19 mouse cellular contexts compared by ENCODE assay signal in the genomic region with DNA sequence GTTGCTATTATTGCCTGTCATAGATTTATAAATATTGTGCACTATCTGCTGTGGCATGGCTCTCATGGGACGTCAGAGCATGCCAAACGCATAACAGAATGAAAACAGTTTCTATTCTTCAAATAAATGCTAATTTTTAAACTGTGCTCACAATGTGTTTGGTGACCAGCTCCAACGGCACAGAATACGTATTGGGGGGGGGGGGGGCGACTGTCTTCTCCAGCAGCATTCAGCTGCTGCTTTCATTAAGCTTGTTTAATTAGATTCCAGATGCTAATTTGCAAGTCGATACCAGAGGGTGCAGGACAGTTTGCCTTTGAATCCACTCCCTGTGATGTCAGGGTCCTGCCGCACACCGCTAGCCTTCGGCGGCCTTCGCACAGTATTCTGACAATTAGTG. TPM values are rescaled to one million over a fixed set of nuclear protein-coding genes. Genes with fewer than 3 reads are reported as not detected.
DNase-seq lines count a peak whose midpoint lies in the region; ATAC-seq and TF ChIP-seq lines count a peak whose summit lies in the region.
"Had no signal": no experiment of that assay in that cellular context is flagged by ENCODE, and none has a peak within 500 bp of the region (broad histone marks: within the 10 kb centered on the region; RNA-seq: fewer than 3 reads in every experiment).

No protein-coding gene starts in this region.

- no peak for TF ChIP-seq POLR2A in kidney, adult 2 months (IDR thresholded peaks at IDR 0.05; ENCODE audit: low read depth, low read length)

- peaks cover 4% of the 10 kb centered on the region for H3K4me1 ChIP-seq in hindbrain, embryonic 10.5 days (replicated peaks)
- no peaks in the 10 kb centered on the region; the same call in 1 of the 2 replicates for H3K4me1 ChIP-seq in hindbrain, postnatal 0 days (ENCODE audit: insufficient read depth, low read length)
- H3K4me1 ChIP-seq in forebrain, embryonic 10.5 days, result peaks cover 20% of the 10 kb centered on the region
- H3K4me1 ChIP-seq in hindbrain, embryonic 12.5 days, result peaks cover 23% of the 10 kb centered on the region
- peaks cover 24% of the 10 kb centered on the region for H3K4me1 ChIP-seq in midbrain, embryonic 16.5 days (ENCODE audit: control insufficient read depth, insufficient read depth, low read length)
- peaks cover 8% of the 10 kb centered on the region for H3K4me1 ChIP-seq in kidney, adult 2 months (ENCODE audit: control insufficient read depth, insufficient read depth, low read length)
- H3K4me1 ChIP-seq: embryonic facial prominence, embryonic 10.5 days; limb, embryonic 15.5 days had no signal

- H3K9me3 ChIP-seq in hindbrain, embryonic 10.5 days, result no peaks in the 10 kb centered on the region
- no peaks in the 10 kb centered on the region for H3K9me3 ChIP-seq in hindbrain, postnatal 0 days (ENCODE audit: low read length)
- H3K9me3 ChIP-seq in forebrain, embryonic 10.5 days, result no peaks in the 10 kb centered on the region
- H3K9me3 ChIP-seq in hindbrain, embryonic 12.5 days (replicated peaks), result no peaks in the 10 kb centered on the region
- H3K9me3 ChIP-seq in midbrain, embryonic 16.5 days (replicated peaks; ENCODE audit: control insufficient read depth, low read length, poor library complexity, severe bottlenecking), result no peaks in the 10 kb centered on the region
- H3K9me3 ChIP-seq: embryonic facial prominence, embryonic 10.5 days; limb, embryonic 15.5 days had no signal

- WGBS in hindbrain, embryonic 10.5 days, result 75% methylated on average over 11 of the region's 11 CpGs
- WGBS in hindbrain, postnatal 0 days, result 38% methylated on average over 11 of the region's 11 CpGs
- WGBS in forebrain, embryonic 10.5 days, result 83% methylated on average over 11 of the region's 11 CpGs
- WGBS in hindbrain, embryonic 12.5 days, result 51% methylated on average over 11 of the region's 11 CpGs
- WGBS in midbrain, embryonic 16.5 days, result 25% methylated on average over 11 of the region's 11 CpGs
- WGBS in kidney, adult 2 months, result 80% methylated on average over 11 of the region's 11 CpGs

- H3K27me3 ChIP-seq in hindbrain, embryonic 10.5 days (ENCODE audit: insufficient read depth, poor library complexity, severe bottlenecking), result no peaks in the 10 kb centered on the region
- no peaks in the 10 kb centered on the region for H3K27me3 ChIP-seq in hindbrain, postnatal 0 days (ENCODE audit: insufficient read depth, low read length)
- H3K27me3 ChIP-seq in forebrain, embryonic 10.5 days (ENCODE audit: poor library complexity, severe bottlenecking), result no peaks in the 10 kb centered on the region
- no peaks in the 10 kb centered on the region for H3K27me3 ChIP-seq in hindbrain, embryonic 12.5 days
- H3K27me3 ChIP-seq in midbrain, embryonic 16.5 days (ENCODE audit: control insufficient read depth, insufficient read depth, low read depth, low read length), result no peaks in the 10 kb centered on the region
- H3K27me3 ChIP-seq in kidney, adult 2 months (replicated peaks; ENCODE audit: control insufficient read depth, insufficient read depth, low read length), result no peaks in the 10 kb centered on the region
- H3K27me3 ChIP-seq: limb, embryonic 15.5 days; Patski had no signal

- no peak overlapping the region for H3K4me3 ChIP-seq in hindbrain, embryonic 10.5 days
- H3K4me3 ChIP-seq in hindbrain, postnatal 0 days (ENCODE audit: low read length), result no peak overlapping the region
- H3K4me3 ChIP-seq in forebrain, embryonic 10.5 days, result no peak overlapping the region
- no peak overlapping the region for H3K4me3 ChIP-seq in hindbrain, embryonic 12.5 days
- no peak overlapping the region for H3K4me3 ChIP-seq in midbrain, embryonic 16.5 days (ENCODE audit: low read depth, low read length)
- H3K4me3 ChIP-seq in kidney, adult 2 months (ENCODE audit: insufficient read depth, low read depth, low read length), result no peak overlapping the region
- H3K4me3 ChIP-seq: embryonic facial prominence, embryonic 10.5 days; erythroblast, embryonic 14.5 days; heart, adult 2 months; limb, embryonic 15.5 days had no signal

- TF ChIP-seq CTCF in hindbrain, postnatal 0 days (IDR thresholded peaks at IDR 0.05; ENCODE audit: low read depth), result no peak
- TF ChIP-seq CTCF in kidney, adult 2 months (conservative IDR thresholded peaks at IDR 0.05; ENCODE audit: insufficient read depth, insufficient read length, low read depth, low read length), result no peak

- H3K27ac ChIP-seq in hindbrain, embryonic 10.5 days, result peak overlapping the region; percentile 20; the same call in 1 of the 2 replicates
- H3K27ac ChIP-seq in hindbrain, postnatal 0 days, result no peak overlapping the region
- H3K27ac ChIP-seq in forebrain, embryonic 10.5 days, result peak overlapping the region; percentile 35; the same call in 1 of the 2 replicates
- H3K27ac ChIP-seq in hindbrain, embryonic 12.5 days, result peak overlapping the region; percentile 56; the same call in 1 of the 2 replicates
- peak overlapping the region; percentile 69 for H3K27ac ChIP-seq in midbrain, embryonic 16.5 days (ENCODE audit: low read length)
- no peak overlapping the region for H3K27ac ChIP-seq in kidney, adult 2 months (ENCODE audit: insufficient read depth, low read depth, low read length)
- H3K27ac ChIP-seq: embryonic facial prominence, embryonic 10.5 days; heart, adult 2 months; kidney, postnatal 0 days; limb, embryonic 15.5 days had no signal

- H3K36me3 ChIP-seq in hindbrain, embryonic 10.5 days, result peaks cover 59% of the 10 kb centered on the region
- no peaks in the 10 kb centered on the region for H3K36me3 ChIP-seq in hindbrain, postnatal 0 days (ENCODE audit: insufficient read depth, low read length)
- H3K36me3 ChIP-seq in forebrain, embryonic 10.5 days (replicated peaks), result peaks cover 76% of the 10 kb centered on the region
- peaks cover 4% of the 10 kb centered on the region; the same call in 1 of the 2 replicates for H3K36me3 ChIP-seq in hindbrain, embryonic 12.5 days
- H3K36me3 ChIP-seq in midbrain, embryonic 16.5 days (ENCODE audit: control insufficient read depth, insufficient read depth, low read length), result no peaks in the 10 kb centered on the region
- H3K36me3 ChIP-seq in kidney, adult 2 months (ENCODE audit: control insufficient read depth, insufficient read depth, low read length), result no peaks in the 10 kb centered on the region; the same call in 1 of the 2 replicates

- DNase-seq in hindbrain, embryonic 10.5 days (ENCODE audit: low spot score), result no peak
- no peak for DNase-seq in hindbrain, postnatal 0 days (ENCODE audit: low spot score)
- no peak for DNase-seq in forebrain, embryonic 10.5 days (ENCODE audit: extremely low spot score, low spot score)
- no peak for DNase-seq in cerebellum, postnatal 25 days
- no peak for DNase-seq in heart, adult 8-10 months (ENCODE audit: low spot score)
- DNase-seq in kidney, adult 2 months, result no peak
- DNase-seq: cerebellum, adult 9-10 months; heart, adult 2 months; liver, postnatal 0 days; lung, postnatal 4 days; right cerebral cortex, postnatal 25 days had no signal

- ATAC-seq in hindbrain, postnatal 0 days, result no peak
- peak; percentile 76 for ATAC-seq in hindbrain, embryonic 12.5 days (ENCODE audit: low FRiP score)
- peak; percentile 83 for ATAC-seq in midbrain, embryonic 16.5 days
- ATAC-seq: intestine, embryonic 16.5 days; liver, postnatal 0 days; Patski had no signal

- H3K9ac ChIP-seq in hindbrain, postnatal 0 days (replicated peaks; ENCODE audit: low read length), result no peak overlapping the region
- H3K9ac ChIP-seq in hindbrain, embryonic 12.5 days, result no peak overlapping the region
- H3K9ac ChIP-seq in midbrain, embryonic 16.5 days (ENCODE audit: low read depth, low read length), result no peak overlapping the region
- H3K9ac ChIP-seq: limb, embryonic 15.5 days; liver, postnatal 0 days had no signal

- no peak overlapping the region for H3K4me2 ChIP-seq in hindbrain, postnatal 0 days (ENCODE audit: low read depth, low read length)
- H3K4me2 ChIP-seq in hindbrain, embryonic 12.5 days (replicated peaks), result no peak overlapping the region
- H3K4me2 ChIP-seq in midbrain, embryonic 16.5 days (ENCODE audit: low read length), result no peak overlapping the region
- H3K4me2 ChIP-seq: limb, embryonic 15.5 days had no signal

RNA-seq across cellular contexts. Expression of a gene that starts 34.6 kb away (rescaled TPM):
- 319 and 334 TPM in 2 replicates for polyA plus RNA-seq in hindbrain, embryonic 10.5 days (2016; fragmentation: Nextera tagmentation; extraction: Ambion mirVana)
- total RNA-seq in hindbrain, postnatal 0 days (2014; rRNA removed), result 172 and 178 TPM in 2 replicates
- 300 and 304 TPM in 2 replicates for polyA plus RNA-seq in hindbrain, postnatal 0 days (2015; fragmentation: Nextera tagmentation; extraction: Ambion mirVana)
- 335 and 344 TPM in 2 replicates for polyA plus RNA-seq in forebrain, embryonic 10.5 days (2016; fragmentation: Nextera tagmentation; extraction: Ambion mirVana)
- 267 and 272 TPM in 2 replicates for polyA plus RNA-seq in hindbrain, embryonic 12.5 days (2016; fragmentation: Nextera tagmentation; extraction: Ambion mirVana)
- polyA plus RNA-seq in midbrain, embryonic 16.5 days (2015; fragmentation: Nextera tagmentation; extraction: Ambion mirVana), result 260 and 275 TPM in 2 replicates
- total RNA-seq in heart, adult 8-10 months (2022), result 100 to 1,000 TPM; 221 to 264 (median 236) TPM
- 97.9 and 136 TPM in 2 replicates for polyA plus RNA-seq in kidney, adult 2 months (2012; rRNA removed)

Comparison
In these comparisons a context has a peak if more than half of its experiments do, and no peak if none do; other contexts are left out.
1. H3K27ac ChIP-seq: peak in hindbrain, embryonic 10.5 days (single experiment), forebrain, embryonic 10.5 days (single experiment), hindbrain, embryonic 12.5 days (single experiment) and midbrain, embryonic 16.5 days (single experiment); none in hindbrain, postnatal 0 days (single experiment) and kidney, adult 2 months (single experiment).